Mouse (Mus musculus): Measurements from ENCODE around the gene Nectin4. TPM values are rescaled to one million over a fixed set of nuclear protein-coding genes. Genes with fewer than 3 reads are reported as not detected.

Nectin4 gene
- polyA plus RNA-seq, 1 experiment from 2014 or later, result 10.2 TPM

- 65% methylated on average over 5 of the region's 5 CpGs for WGBS
These were observed 50.0 kb downstream of the Nectin4 start for GRCm38 (mm10) chr1:171419905-171420304.

GRCm38 (mm10) chr1:171422504-171423095 is 52.7 kb downstream of the Nectin4 start:
- Histone ChIP-seq H3K27ac (ENCODE audit: low read length) (no peak overlapping the region), H3K4me2 (replicated peaks; ENCODE audit: low read depth, low read length) (no peak overlapping the region), H3K27me3 (replicated peaks; ENCODE audit: insufficient read depth, low read length) (no peaks in the 10 kb centered on the region), H3K9ac (replicated peaks; ENCODE audit: low read depth) (no peak overlapping the region), H3K4me1 (ENCODE audit: insufficient read depth, low read depth, low read length) (no peaks in the 10 kb centered on the region), H3K36me3 (ENCODE audit: insufficient read depth, low read length) (no peaks in the 10 kb centered on the region), H3K4me3 (ENCODE audit: low read depth, low read length) (no peak overlapping the region), H3K9me3 (ENCODE audit: low read length) (no peaks in the 10 kb centered on the region)
- peak; percentile 52 for DNase-seq (ENCODE audit: low spot score)
- peak; percentile 42; the same call in 1 of the 2 replicates for ATAC-seq
- no peak for TF ChIP-seq EP300 (IDR thresholded peaks at IDR 0.05)
- 64% methylated on average over 8 of the region's 8 CpGs for WGBS

More at GRCm38 (mm10) chr1:171419905-171420304, 50.0 kb downstream of the Nectin4 start:
- 0 out of 2 replicates have a peak overlapping the region, but pooled peaks have one; percentile 38 for H3K27ac ChIP-seq (ENCODE audit: low read length)
- H3K4me3 ChIP-seq (ENCODE audit: low read depth, low read length), result no peak overlapping the region
- H3K9me3 ChIP-seq (ENCODE audit: low read length), result no peaks in the 10 kb centered on the region
- DNase-seq (ENCODE audit: low spot score), result no peak
- no peaks in the 10 kb centered on the region; the same call in 1 of the 2 replicates for H3K36me3 ChIP-seq (ENCODE audit: insufficient read depth, low read length)
- TF ChIP-seq EP300 (IDR thresholded peaks at IDR 0.05), result no peak
- TF ChIP-seq CTCF (IDR thresholded peaks at IDR 0.05), result no peak
- no peak overlapping the region for H3K9ac ChIP-seq (replicated peaks; ENCODE audit: low read depth)
- H3K4me1 ChIP-seq (ENCODE audit: insufficient read depth, low read depth, low read length), result no peaks in the 10 kb centered on the region
- no peak for ATAC-seq
- H3K27me3 ChIP-seq (replicated peaks; ENCODE audit: insufficient read depth, low read length), result no peaks in the 10 kb centered on the region
- H3K4me2 ChIP-seq (replicated peaks; ENCODE audit: low read depth, low read length), result no peak overlapping the region

GRCm38 (mm10) chr1:171424638-171425037 is 54.7 kb downstream of the Nectin4 start:
- H3K9me3 ChIP-seq (ENCODE audit: low read length), result no peaks in the 10 kb centered on the region
- H3K9ac ChIP-seq (replicated peaks; ENCODE audit: low read depth), result no peak overlapping the region
- no peaks in the 10 kb centered on the region for H3K36me3 ChIP-seq (ENCODE audit: insufficient read depth, low read length)
- H3K27ac ChIP-seq (ENCODE audit: low read length), result 0 out of 2 replicates have a peak overlapping the region, but pooled peaks have one; percentile 1
- DNase-seq (ENCODE audit: low spot score) (peak; percentile 37), ATAC-seq (no peak; the same call in 1 of the 2 replicates)
- H3K4me3 ChIP-seq (ENCODE audit: low read depth, low read length), result no peak overlapping the region
- no peak for TF ChIP-seq CTCF (IDR thresholded peaks at IDR 0.05)
- TF ChIP-seq EP300 (IDR thresholded peaks at IDR 0.05), result no peak
- no peaks in the 10 kb centered on the region for H3K27me3 ChIP-seq (replicated peaks; ENCODE audit: insufficient read depth, low read length)
- 34% methylated on average over 5 of the region's 5 CpGs for WGBS
- no peaks in the 10 kb centered on the region for H3K4me1 ChIP-seq (ENCODE audit: insufficient read depth, low read depth, low read length)
- no peak overlapping the region for H3K4me2 ChIP-seq (replicated peaks; ENCODE audit: low read depth, low read length)

- Histone ChIP-seq H3K36me3 (ENCODE audit: insufficient read depth, low read length) (no peaks in the 10 kb centered on the region), H3K27ac (ENCODE audit: low read length) (0 out of 2 replicates have a peak overlapping the region, but pooled peaks have one; percentile 1), H3K9me3 (ENCODE audit: low read length) (no peaks in the 10 kb centered on the region), H3K4me1 (ENCODE audit: insufficient read depth, low read depth, low read length) (no peaks in the 10 kb centered on the region), H3K4me2 (replicated peaks; ENCODE audit: low read depth, low read length) (no peak overlapping the region), H3K4me3 (ENCODE audit: low read depth, low read length) (no peak overlapping the region), H3K27me3 (replicated peaks; ENCODE audit: insufficient read depth, low read length) (no peaks in the 10 kb centered on the region), H3K9ac (replicated peaks; ENCODE audit: low read depth) (no peak overlapping the region)
- 22% methylated on average over 4 of the region's 4 CpGs for WGBS
- DNase-seq (ENCODE audit: low spot score), result peak; percentile 49
- ATAC-seq, result no peak; the same call in 1 of the 2 replicates
- TF ChIP-seq EP300 (IDR thresholded peaks at IDR 0.05) (no peak; the same call in 1 of the 2 replicates), CTCF (IDR thresholded peaks at IDR 0.05) (no peak)
These were observed 55.2 kb downstream of the Nectin4 start for GRCm38 (mm10) chr1:171425126-171425525.

- H3K4me2 ChIP-seq (replicated peaks; ENCODE audit: low read depth, low read length), result no peak overlapping the region
- TF ChIP-seq EP300 (IDR thresholded peaks at IDR 0.05), result no peak
- TF ChIP-seq CTCF (IDR thresholded peaks at IDR 0.05), result no peak
- H3K27ac ChIP-seq (ENCODE audit: low read length), result no peak overlapping the region
- no peak for DNase-seq (ENCODE audit: low spot score)
- no peaks in the 10 kb centered on the region for H3K9me3 ChIP-seq (ENCODE audit: low read length)
- H3K36me3 ChIP-seq (ENCODE audit: insufficient read depth, low read length), result no peaks in the 10 kb centered on the region
- ATAC-seq, result no peak
- no peak overlapping the region for H3K4me3 ChIP-seq (ENCODE audit: low read depth, low read length)
- no peaks in the 10 kb centered on the region for H3K27me3 ChIP-seq (replicated peaks; ENCODE audit: insufficient read depth, low read length)
- 72% methylated on average over 5 of the region's 5 CpGs for WGBS
- no peaks in the 10 kb centered on the region for H3K4me1 ChIP-seq (ENCODE audit: insufficient read depth, low read depth, low read length)
- no peak overlapping the region for H3K9ac ChIP-seq (replicated peaks; ENCODE audit: low read depth)
These were observed 62.3 kb downstream of the Nectin4 start for GRCm38 (mm10) chr1:171432158-171432557.

GRCm38 (mm10) chr1:171435288-171435814 is 65.5 kb downstream of the Nectin4 start:
- Histone ChIP-seq H3K9me3 (ENCODE audit: low read length) (no peaks in the 10 kb centered on the region), H3K36me3 (ENCODE audit: insufficient read depth, low read length) (no peaks in the 10 kb centered on the region), H3K4me1 (ENCODE audit: insufficient read depth, low read depth, low read length) (peaks cover 6% of the 10 kb centered on the region; the same call in 1 of the 2 replicates), H3K4me3 (ENCODE audit: low read depth, low read length) (no peak overlapping the region), H3K9ac (replicated peaks; ENCODE audit: low read depth) (no peak overlapping the region), H3K27ac (ENCODE audit: low read length) (no peak overlapping the region), H3K27me3 (replicated peaks; ENCODE audit: insufficient read depth, low read length) (no peaks in the 10 kb centered on the region), H3K4me2 (replicated peaks; ENCODE audit: low read depth, low read length) (no peak overlapping the region)
- ATAC-seq (no peak), DNase-seq (ENCODE audit: low spot score) (no peak)
- TF ChIP-seq CTCF (IDR thresholded peaks at IDR 0.05) (no peak), EP300 (IDR thresholded peaks at IDR 0.05) (peak; percentile 48)
- WGBS, result 28% methylated on average over 7 of the region's 7 CpGs
